Mouse (Mus musculus): ENCODE results near the gene Gnl2. TPM values are rescaled to one million over a fixed set of nuclear protein-coding genes. Genes with fewer than 3 reads are reported as not detected.

Gene Gnl2
- polyA plus RNA-seq, 1 experiment, result 14.3 TPM

- Histone ChIP-seq H3K4me1 (ENCODE audit: control insufficient read depth, insufficient read depth, low read length) (no peaks in the 10 kb centered on the region), H3K27me3 (replicated peaks; ENCODE audit: control insufficient read depth, insufficient read depth, low read length) (0 out of 2 replicates have a peak, but pooled peaks cover 1% of the 10 kb centered on the region), H3K27ac (ENCODE audit: insufficient read depth, low read depth, low read length) (no peak overlapping the region), H3K4me3 (ENCODE audit: insufficient read depth, low read depth, low read length) (no peak overlapping the region), H3K36me3 (ENCODE audit: control insufficient read depth, insufficient read depth, low read length) (no peaks in the 10 kb centered on the region)
- WGBS, result 16% methylated on average over 10 of the region's 10 CpGs
- TF ChIP-seq POLR2A (IDR thresholded peaks at IDR 0.05; ENCODE audit: low read depth, low read length), result no peak
- TF ChIP-seq CTCF (conservative IDR thresholded peaks at IDR 0.05; ENCODE audit: insufficient read depth, insufficient read length, low read depth, low read length), result no peak
- no peak for DNase-seq
Measured at GRCm38 (mm10) chr4:124987711-124988097, 28.7 kb upstream of the Gnl2 start.

GRCm38 (mm10) chr4:124988382-124988781 lies 28.0 kb upstream of the Gnl2 start:
- TF ChIP-seq POLR2A (IDR thresholded peaks at IDR 0.05; ENCODE audit: low read depth, low read length) (no peak), CTCF (conservative IDR thresholded peaks at IDR 0.05; ENCODE audit: insufficient read depth, insufficient read length, low read depth, low read length) (no peak)
- Histone ChIP-seq H3K27ac (ENCODE audit: insufficient read depth, low read depth, low read length) (no peak overlapping the region), H3K4me3 (ENCODE audit: insufficient read depth, low read depth, low read length) (no peak overlapping the region), H3K4me1 (ENCODE audit: control insufficient read depth, insufficient read depth, low read length) (no peaks in the 10 kb centered on the region), H3K27me3 (replicated peaks; ENCODE audit: control insufficient read depth, insufficient read depth, low read length) (0 out of 2 replicates have a peak, but pooled peaks cover 1% of the 10 kb centered on the region), H3K36me3 (ENCODE audit: control insufficient read depth, insufficient read depth, low read length) (no peaks in the 10 kb centered on the region)
- 28% methylated on average over 9 of the region's 9 CpGs for WGBS
- DNase-seq, result no peak

GRCm38 (mm10) chr4:124989787-124990253 lies 26.6 kb upstream of the Gnl2 start:
- H3K27me3 ChIP-seq (replicated peaks; ENCODE audit: control insufficient read depth, insufficient read depth, low read length), result 0 out of 2 replicates have a peak, but pooled peaks cover 1% of the 10 kb centered on the region
- H3K4me3 ChIP-seq (ENCODE audit: insufficient read depth, low read depth, low read length), result no peak overlapping the region
- no peaks in the 10 kb centered on the region for H3K36me3 ChIP-seq (ENCODE audit: control insufficient read depth, insufficient read depth, low read length)
- TF ChIP-seq POLR2A (IDR thresholded peaks at IDR 0.05; ENCODE audit: low read depth, low read length) (no peak), CTCF (conservative IDR thresholded peaks at IDR 0.05; ENCODE audit: insufficient read depth, insufficient read length, low read depth, low read length) (no peak)
- H3K4me1 ChIP-seq (ENCODE audit: control insufficient read depth, insufficient read depth, low read length), result no peaks in the 10 kb centered on the region
- no peak overlapping the region for H3K27ac ChIP-seq (ENCODE audit: insufficient read depth, low read depth, low read length)
- 9% methylated on average over 20 of the region's 20 CpGs for WGBS
- no peak for DNase-seq

- no peak for TF ChIP-seq CTCF (conservative IDR thresholded peaks at IDR 0.05; ENCODE audit: insufficient read depth, insufficient read length, low read depth, low read length)
- TF ChIP-seq POLR2A (IDR thresholded peaks at IDR 0.05; ENCODE audit: low read depth, low read length), result no peak
- no peak overlapping the region for H3K27ac ChIP-seq (ENCODE audit: insufficient read depth, low read depth, low read length)
- no peak overlapping the region for H3K4me3 ChIP-seq (ENCODE audit: insufficient read depth, low read depth, low read length)
- H3K27me3 ChIP-seq (replicated peaks; ENCODE audit: control insufficient read depth, insufficient read depth, low read length), result 0 out of 2 replicates have a peak, but pooled peaks cover 1% of the 10 kb centered on the region
- DNase-seq, result no peak
- no peaks in the 10 kb centered on the region for H3K36me3 ChIP-seq (ENCODE audit: control insufficient read depth, insufficient read depth, low read length)
- no peaks in the 10 kb centered on the region for H3K4me1 ChIP-seq (ENCODE audit: control insufficient read depth, insufficient read depth, low read length)
- 23% methylated on average over 7 of the region's 7 CpGs for WGBS
Measured at GRCm38 (mm10) chr4:124990325-124990724, 26.1 kb upstream of the Gnl2 start.

- WGBS, result 75% methylated on average over 10 of the region's 10 CpGs
Measured at GRCm38 (mm10) chr4:124997479-124998147, 18.8 kb upstream of the Gnl2 start.

GRCm38 (mm10) chr4:124999548-124999947 lies 16.8 kb upstream of the Gnl2 start:
- Histone ChIP-seq H3K27me3 (replicated peaks; ENCODE audit: control insufficient read depth, insufficient read depth, low read length) (no peaks in the 10 kb centered on the region), H3K36me3 (ENCODE audit: control insufficient read depth, insufficient read depth, low read length) (no peaks in the 10 kb centered on the region), H3K4me1 (ENCODE audit: control insufficient read depth, insufficient read depth, low read length) (no peaks in the 10 kb centered on the region), H3K27ac (ENCODE audit: insufficient read depth, low read depth, low read length) (no peak overlapping the region), H3K4me3 (ENCODE audit: insufficient read depth, low read depth, low read length) (no peak overlapping the region)
- TF ChIP-seq CTCF (conservative IDR thresholded peaks at IDR 0.05; ENCODE audit: insufficient read depth, insufficient read length, low read depth, low read length), result no peak
- TF ChIP-seq POLR2A (IDR thresholded peaks at IDR 0.05; ENCODE audit: low read depth, low read length), result no peak
- DNase-seq, result no peak
- 90% methylated on average over 3 of the region's 3 CpGs for WGBS

More at GRCm38 (mm10) chr4:124997479-124998147, 18.8 kb upstream of the Gnl2 start:
- no peaks in the 10 kb centered on the region for H3K4me1 ChIP-seq (ENCODE audit: control insufficient read depth, insufficient read depth, low read length)
- DNase-seq, result no peak
- TF ChIP-seq POLR2A (IDR thresholded peaks at IDR 0.05; ENCODE audit: low read depth, low read length) (no peak), CTCF (conservative IDR thresholded peaks at IDR 0.05; ENCODE audit: insufficient read depth, insufficient read length, low read depth, low read length) (no peak)
- H3K27me3 ChIP-seq (replicated peaks; ENCODE audit: control insufficient read depth, insufficient read depth, low read length), result no peaks in the 10 kb centered on the region
- H3K27ac ChIP-seq (ENCODE audit: insufficient read depth, low read depth, low read length), result no peak overlapping the region
- no peaks in the 10 kb centered on the region for H3K36me3 ChIP-seq (ENCODE audit: control insufficient read depth, insufficient read depth, low read length)
- no peak overlapping the region for H3K4me3 ChIP-seq (ENCODE audit: insufficient read depth, low read depth, low read length)

- Histone ChIP-seq H3K4me3 (ENCODE audit: insufficient read depth, low read depth, low read length) (no peak overlapping the region), H3K27me3 (replicated peaks; ENCODE audit: control insufficient read depth, insufficient read depth, low read length) (no peaks in the 10 kb centered on the region), H3K4me1 (ENCODE audit: control insufficient read depth, insufficient read depth, low read length) (no peaks in the 10 kb centered on the region), H3K27ac (ENCODE audit: insufficient read depth, low read depth, low read length) (no peak overlapping the region), H3K36me3 (ENCODE audit: control insufficient read depth, insufficient read depth, low read length) (no peaks in the 10 kb centered on the region)
- DNase-seq, result no peak
- WGBS, result 28% methylated on average over 8 of the region's 8 CpGs
- no peak for TF ChIP-seq POLR2A (IDR thresholded peaks at IDR 0.05; ENCODE audit: low read depth, low read length)
Measured at GRCm38 (mm10) chr4:125002978-125003377, 13.4 kb upstream of the Gnl2 start.

All from kidney, adult 2 months (tissue).